In the genomic region with DNA sequence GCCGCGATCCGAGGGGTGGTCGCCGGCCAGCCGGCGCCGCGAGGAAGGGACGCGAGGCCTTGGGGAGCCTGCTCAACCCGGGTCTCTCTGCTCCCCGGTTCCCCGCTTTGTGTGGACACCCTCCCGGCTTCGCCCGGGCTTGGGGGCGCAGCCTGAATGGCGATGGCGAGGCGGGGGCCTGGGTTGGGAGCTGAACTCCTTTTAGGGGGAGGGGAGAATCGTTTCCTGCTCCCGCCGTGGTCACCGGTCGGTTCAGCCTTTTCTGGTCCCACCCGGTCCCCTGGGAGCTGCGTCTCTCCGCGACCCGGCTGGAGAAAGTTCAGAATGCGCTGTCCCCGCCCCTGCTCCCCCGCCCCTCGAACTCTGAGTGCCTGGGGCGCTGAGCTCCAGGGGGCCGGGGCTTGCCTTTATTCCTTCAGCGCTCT, we compare ENCODE assay signal across 8 mouse cellular contexts. TPM values are rescaled to one million over a fixed set of nuclear protein-coding genes. Genes with fewer than 3 reads are reported as not detected.
DNase-seq lines count a peak whose midpoint lies in the region; ATAC-seq and TF ChIP-seq lines count a peak whose summit lies in the region.

No protein-coding gene starts in this region.

- H3K9ac ChIP-seq in embryonic facial prominence, embryonic 15.5 days, result peak overlapping the region; percentile 95
- peak overlapping the region; percentile 94 for H3K9ac ChIP-seq in heart, embryonic 15.5 days
- peak overlapping the region; percentile 85 for H3K9ac ChIP-seq in lung, embryonic 16.5 days (ENCODE audit: low read length)

- H3K27me3 ChIP-seq in E14TG2a.4 (ENCODE audit: insufficient read depth, low read length), result peaks cover 69% of the 10 kb centered on the region
- H3K27me3 ChIP-seq in embryonic facial prominence, embryonic 15.5 days, result no peaks in the 10 kb centered on the region
- no peaks in the 10 kb centered on the region for H3K27me3 ChIP-seq in heart, embryonic 15.5 days
- H3K27me3 ChIP-seq in lung, embryonic 16.5 days (ENCODE audit: control insufficient read depth, insufficient read depth, low read depth, low read length), result no peaks in the 10 kb centered on the region; the same call in 1 of the 2 replicates

- no peaks in the 10 kb centered on the region for H3K9me3 ChIP-seq in E14TG2a.4 (ENCODE audit: low read length)
- H3K9me3 ChIP-seq in embryonic facial prominence, embryonic 15.5 days (replicated peaks), result no peaks in the 10 kb centered on the region
- no peaks in the 10 kb centered on the region for H3K9me3 ChIP-seq in heart, embryonic 15.5 days (replicated peaks)
- no peaks in the 10 kb centered on the region for H3K9me3 ChIP-seq in lung, embryonic 16.5 days (ENCODE audit: control insufficient read depth, low read length)

- under 1% methylated on average over 35 of the region's 38 CpGs for WGBS in embryonic facial prominence, embryonic 15.5 days
- under 1% methylated on average over 38 of the region's 38 CpGs for WGBS in heart, embryonic 15.5 days
- WGBS in lung, embryonic 16.5 days, result 0% methylated on average over 30 of the region's 38 CpGs

- ATAC-seq in embryonic facial prominence, embryonic 15.5 days (ENCODE audit: insufficient number of reproducible peaks, low FRiP score, low TSS enrichment, low read depth), result peak; percentile 36; the same call in 1 of the 2 replicates
- ATAC-seq in heart, embryonic 15.5 days (replicated peaks; ENCODE audit: insufficient number of reproducible peaks, insufficient read depth, low FRiP score, low read depth), result peak; percentile 63
- peak; percentile 74 for ATAC-seq in lung, embryonic 16.5 days (ENCODE audit: low read depth)
- ATAC-seq in megakaryocyte-erythroid progenitor cell, adult 5-6 weeks (replicated peaks; ENCODE audit: low FRiP score, low TSS enrichment, poor library complexity, severe bottlenecking), result no peak

- TF ChIP-seq CTCF in E14TG2a.4 (conservative IDR thresholded peaks at IDR 0.05; ENCODE audit: low read length), result no peak

- peak; percentile 87 for DNase-seq in adrenal gland, postnatal 14 days
- DNase-seq in kidney, postnatal 14 days, result peak; percentile 92
- DNase-seq in right cerebral cortex, postnatal 14 days, result peak; percentile 25

- peak overlapping the region; percentile 70 for H3K4me2 ChIP-seq in embryonic facial prominence, embryonic 15.5 days (replicated peaks)
- H3K4me2 ChIP-seq in heart, embryonic 15.5 days, result peak overlapping the region; percentile 96
- peak overlapping the region; percentile 66 for H3K4me2 ChIP-seq in lung, embryonic 16.5 days (ENCODE audit: low read depth, low read length)

- H3K4me1 ChIP-seq in E14TG2a.4 (replicated peaks; ENCODE audit: low read depth, low read length), result peaks cover 44% of the 10 kb centered on the region
- peaks cover 44% of the 10 kb centered on the region for H3K4me1 ChIP-seq in embryonic facial prominence, embryonic 15.5 days
- peaks cover 39% of the 10 kb centered on the region for H3K4me1 ChIP-seq in heart, embryonic 15.5 days (replicated peaks)
- peaks cover 25% of the 10 kb centered on the region for H3K4me1 ChIP-seq in lung, embryonic 16.5 days (replicated peaks; ENCODE audit: control insufficient read depth, insufficient read depth, low read length)

- H3K36me3 ChIP-seq in E14TG2a.4 (ENCODE audit: insufficient read depth, low read length), result no peaks in the 10 kb centered on the region
- no peaks in the 10 kb centered on the region for H3K36me3 ChIP-seq in embryonic facial prominence, embryonic 15.5 days
- no peaks in the 10 kb centered on the region for H3K36me3 ChIP-seq in heart, embryonic 15.5 days
- H3K36me3 ChIP-seq in lung, embryonic 16.5 days (ENCODE audit: control insufficient read depth, insufficient read depth, low read length), result no peaks in the 10 kb centered on the region

- H3K27ac ChIP-seq in embryonic facial prominence, embryonic 15.5 days (replicated peaks), result peak overlapping the region; percentile 87
- H3K27ac ChIP-seq in heart, embryonic 15.5 days, result peak overlapping the region; percentile 94
- H3K27ac ChIP-seq in lung, embryonic 16.5 days (ENCODE audit: low read length), result peak overlapping the region; percentile 84

- peak overlapping the region; percentile 83 for H3K4me3 ChIP-seq in E14TG2a.4 (replicated peaks; ENCODE audit: low read length)
- peak overlapping the region; percentile 77 for H3K4me3 ChIP-seq in embryonic facial prominence, embryonic 15.5 days (replicated peaks)
- peak overlapping the region; percentile 88 for H3K4me3 ChIP-seq in heart, embryonic 15.5 days
- H3K4me3 ChIP-seq in lung, embryonic 16.5 days (ENCODE audit: low read length), result peak overlapping the region; percentile 71

RNA-seq across cellular contexts. Expression of a gene that starts 1.8 kb away (rescaled TPM):
- total RNA-seq in adrenal gland, postnatal 14 days (2021), result 37.9 and 41.9 TPM in 2 replicates
- polyA plus RNA-seq in embryonic facial prominence, embryonic 15.5 days (2015; fragmentation: Nextera tagmentation; extraction: Ambion mirVana), result 35.4 and 38.7 TPM in 2 replicates
- polyA plus RNA-seq in heart, embryonic 15.5 days (2015; fragmentation: Nextera tagmentation; extraction: Ambion mirVana), result 18.4 and 20.3 TPM in 2 replicates
- 11.3 and 11.8 TPM in 2 replicates for polyA plus RNA-seq in lung, embryonic 16.5 days (2015; fragmentation: Nextera tagmentation; extraction: Ambion mirVana)
- 1.7 and 2.3 TPM in 2 replicates for total RNA-seq in megakaryocyte-erythroid progenitor cell, adult 5-6 weeks (2014; fragmentation: Nextera tagmentation)
- total RNA-seq in megakaryocyte-erythroid progenitor cell, adult 5-6 weeks (2017), result 0.19 and 2.8 TPM in 2 replicates

RNA-seq across cellular contexts. Expression of a gene that starts 31.5 kb away (rescaled TPM):
- 39.8 and 42.4 TPM in 2 replicates for total RNA-seq in adrenal gland, postnatal 14 days (2021)
- 37.5 and 39.6 TPM in 2 replicates for polyA plus RNA-seq in embryonic facial prominence, embryonic 15.5 days (2015; fragmentation: Nextera tagmentation; extraction: Ambion mirVana)
- polyA plus RNA-seq in heart, embryonic 15.5 days (2015; fragmentation: Nextera tagmentation; extraction: Ambion mirVana), result 22.2 and 24.9 TPM in 2 replicates
- polyA plus RNA-seq in lung, embryonic 16.5 days (2015; fragmentation: Nextera tagmentation; extraction: Ambion mirVana), result 32.9 and 38.2 TPM in 2 replicates
- 30.9 and 35.9 TPM in 2 replicates for total RNA-seq in megakaryocyte-erythroid progenitor cell, adult 5-6 weeks (2014; fragmentation: Nextera tagmentation)
- 14.2 and 24.7 TPM in 2 replicates for total RNA-seq in megakaryocyte-erythroid progenitor cell, adult 5-6 weeks (2017)

RNA-seq across cellular contexts. Expression of a gene that starts 52.4 kb away (rescaled TPM):
- total RNA-seq in adrenal gland, postnatal 14 days (2021), result 245 and 260 TPM in 2 replicates
- polyA plus RNA-seq in embryonic facial prominence, embryonic 15.5 days (2015; fragmentation: Nextera tagmentation; extraction: Ambion mirVana), result 269 and 279 TPM in 2 replicates
- polyA plus RNA-seq in heart, embryonic 15.5 days (2015; fragmentation: Nextera tagmentation; extraction: Ambion mirVana), result 149 and 172 TPM in 2 replicates
- polyA plus RNA-seq in lung, embryonic 16.5 days (2015; fragmentation: Nextera tagmentation; extraction: Ambion mirVana), result 257 and 272 TPM in 2 replicates
- 304 and 315 TPM in 2 replicates for total RNA-seq in megakaryocyte-erythroid progenitor cell, adult 5-6 weeks (2014; fragmentation: Nextera tagmentation)
- total RNA-seq in megakaryocyte-erythroid progenitor cell, adult 5-6 weeks (2017), result 750 and 793 TPM in 2 replicates

Comparison
In these comparisons a context has a peak if more than half of its experiments do, and no peak if none do; other contexts are left out.
1. DNase-seq: peak in every context shown above with its lines; median percentile 92 in kidney, postnatal 14 days; 87 in adrenal gland, postnatal 14 days; 25 in right cerebral cortex, postnatal 14 days.